Mouse (Mus musculus): ENCODE results near the gene Mpnd. TPM values are rescaled to one million over a fixed set of nuclear protein-coding genes. Genes with fewer than 3 reads are reported as not detected.
A peak's percentile ranks its signal among the peaks of the same experiment; 100 is the strongest.

The Mpnd gene
- polyA plus RNA-seq, 1 experiment from 2014 or later: 42.5 TPM

GRCm38 (mm10) chr17:55999794-56000499 lies 5.6 kb upstream of the Mpnd start:
- Histone ChIP-seq H3K36me3 (ENCODE audit: control insufficient read depth, insufficient read depth, low read length) (no peaks in the 10 kb centered on the region), H3K27ac (ENCODE audit: low read depth, low read length) (no peak overlapping the region), H3K4me1 (replicated peaks; ENCODE audit: control insufficient read depth, insufficient read depth, low read length) (peaks cover 3% of the 10 kb centered on the region; the same call in 1 of the 2 replicates), H3K4me2 (peak overlapping the region; percentile 58), H3K4me3 (ENCODE audit: low read depth, low read length) (peak overlapping the region; percentile 29), H3K9me3 (ENCODE audit: control insufficient read depth, low read length) (no peaks in the 10 kb centered on the region), H3K27me3 (replicated peaks; ENCODE audit: control insufficient read depth, insufficient read depth, low read length) (peaks cover 6% of the 10 kb centered on the region), H3K9ac (ENCODE audit: low read depth, low read length) (no peak overlapping the region)
- DNase-seq (ENCODE audit: low spot score) (no peak), ATAC-seq (replicated peaks; ENCODE audit: low FRiP score) (peak; percentile 10; the same call in 1 of the 2 replicates)
- 9% methylated on average over 30 of the region's 30 CpGs for WGBS

DNA sequence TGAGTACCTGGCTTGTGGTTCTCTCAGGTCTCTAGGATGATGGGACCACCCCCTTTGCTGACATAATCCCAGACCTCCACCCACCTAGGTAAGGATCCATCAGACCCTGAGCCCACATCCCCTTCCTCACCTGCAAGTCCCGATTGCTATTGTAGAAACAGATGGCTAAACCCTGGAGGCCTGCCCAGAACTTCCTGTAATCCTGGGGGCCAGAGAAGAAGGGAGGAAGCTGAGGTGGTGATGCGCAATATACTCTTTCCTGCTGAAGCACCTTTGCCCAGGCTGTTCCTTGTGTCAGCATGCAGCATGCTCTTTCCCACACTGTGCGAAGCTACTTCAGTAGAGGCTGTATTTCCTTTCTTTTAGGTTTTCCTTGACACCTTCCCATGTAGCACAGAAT lies 2.5 kb upstream of the Mpnd start:
- ATAC-seq (replicated peaks; ENCODE audit: low FRiP score): no peak
- Histone ChIP-seq H3K9ac (ENCODE audit: low read depth, low read length) (no peak overlapping the region), H3K27me3 (replicated peaks; ENCODE audit: control insufficient read depth, insufficient read depth, low read length) (peaks cover 9% of the 10 kb centered on the region), H3K4me1 (replicated peaks; ENCODE audit: control insufficient read depth, insufficient read depth, low read length) (peaks cover 7% of the 10 kb centered on the region; the same call in 1 of the 2 replicates), H3K36me3 (ENCODE audit: control insufficient read depth, insufficient read depth, low read length) (no peaks in the 10 kb centered on the region), H3K4me3 (ENCODE audit: low read depth, low read length) (no peak overlapping the region), H3K4me2 (no peak overlapping the region), H3K27ac (ENCODE audit: low read depth, low read length) (no peak overlapping the region), H3K9me3 (ENCODE audit: control insufficient read depth, low read length) (no peaks in the 10 kb centered on the region)
- DNase-seq (ENCODE audit: low spot score): no peak
- 68% methylated on average over 3 of the region's 3 CpGs for WGBS

DNA sequence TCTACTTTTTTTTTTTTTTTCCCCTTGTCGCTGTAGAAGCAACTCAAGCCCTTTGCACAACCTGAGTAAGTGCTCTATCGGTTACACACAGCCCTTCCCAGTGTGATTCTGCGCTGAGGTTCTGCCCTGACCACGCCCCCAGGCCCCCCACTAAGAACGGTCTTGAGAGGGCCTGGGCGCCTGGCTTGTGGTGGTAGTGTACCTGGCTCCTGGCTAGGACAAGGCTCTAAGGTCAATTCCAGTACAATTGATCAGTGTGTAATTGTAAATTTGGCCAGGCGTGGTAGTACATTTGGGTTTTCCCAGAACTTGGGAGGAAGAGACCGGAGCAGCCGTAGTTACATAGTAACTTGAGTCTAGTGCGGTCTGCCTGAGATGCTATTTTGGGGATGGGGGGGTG lies 1.4 kb downstream of the Mpnd start:
- Histone ChIP-seq H3K9ac (ENCODE audit: low read depth, low read length) (no peak overlapping the region), H3K4me1 (replicated peaks; ENCODE audit: control insufficient read depth, insufficient read depth, low read length) (peaks cover 17% of the 10 kb centered on the region), H3K4me3 (ENCODE audit: low read depth, low read length) (no peak overlapping the region), H3K36me3 (ENCODE audit: control insufficient read depth, insufficient read depth, low read length) (no peaks in the 10 kb centered on the region), H3K27ac (ENCODE audit: low read depth, low read length) (no peak overlapping the region; the same call in 1 of the 2 replicates), H3K9me3 (ENCODE audit: control insufficient read depth, low read length) (no peaks in the 10 kb centered on the region), H3K27me3 (replicated peaks; ENCODE audit: control insufficient read depth, insufficient read depth, low read length) (0 out of 2 replicates have a peak, but pooled peaks cover 2% of the 10 kb centered on the region), H3K4me2 (no peak overlapping the region)
- ATAC-seq (replicated peaks; ENCODE audit: low FRiP score) (no peak), DNase-seq (ENCODE audit: low spot score) (no peak)
- WGBS: 52% methylated on average over 10 of the region's 10 CpGs

GRCm38 (mm10) chr17:56007444-56008355 lies 2.2 kb downstream of the Mpnd start:
- DNase-seq (ENCODE audit: low spot score): no peak
- 31% methylated on average over 13 of the region's 14 CpGs for WGBS
- H3K27ac ChIP-seq (ENCODE audit: low read depth, low read length): peak overlapping the region; percentile 87

DNA sequence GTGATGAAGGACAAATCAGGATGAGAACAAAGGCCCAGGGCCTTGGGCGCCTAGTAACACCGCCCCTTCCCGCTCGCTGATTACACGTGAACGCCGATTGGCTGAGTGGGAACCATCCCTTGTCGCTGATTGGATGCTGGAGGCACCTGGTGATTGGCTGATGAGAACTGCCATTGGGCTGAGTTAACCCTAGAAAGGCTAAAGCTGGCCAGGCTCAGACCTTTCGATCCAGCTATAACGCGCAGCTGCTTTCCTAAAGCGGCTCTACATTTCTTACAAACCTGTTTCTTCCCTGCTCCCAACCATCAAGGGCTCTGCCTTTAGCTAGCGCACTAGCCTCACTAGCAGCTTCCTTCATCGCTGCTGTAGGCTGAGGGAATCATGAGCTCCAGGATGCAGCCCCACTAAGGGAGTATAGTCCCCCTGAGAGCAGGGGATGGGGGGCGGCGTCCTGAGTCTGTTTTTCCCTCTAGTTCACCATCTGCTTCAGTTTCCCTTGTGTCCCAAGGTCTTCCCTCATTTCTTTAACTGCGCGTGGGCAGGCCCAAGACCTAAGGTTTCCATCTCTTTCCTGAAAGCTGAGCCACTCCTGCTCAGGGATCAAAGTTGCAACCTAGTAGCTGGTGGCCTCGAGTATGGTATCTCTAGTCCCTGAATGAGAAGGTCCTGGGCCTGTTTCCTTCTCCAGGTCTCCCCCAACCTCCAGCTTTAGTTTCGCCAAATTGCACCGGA lies 3.0 kb downstream of the Mpnd start:
- DNase-seq (ENCODE audit: low spot score) (peak; percentile 83), ATAC-seq (replicated peaks; ENCODE audit: low FRiP score) (peak; percentile 87)
- Histone ChIP-seq H3K27me3 (replicated peaks; ENCODE audit: control insufficient read depth, insufficient read depth, low read length) (0 out of 2 replicates have a peak, but pooled peaks cover 2% of the 10 kb centered on the region), H3K4me3 (ENCODE audit: low read depth, low read length) (peak overlapping the region; percentile 83), H3K27ac (ENCODE audit: low read depth, low read length) (peak overlapping the region; percentile 87), H3K4me2 (peak overlapping the region; percentile 99), H3K36me3 (ENCODE audit: control insufficient read depth, insufficient read depth, low read length) (peaks cover 6% of the 10 kb centered on the region), H3K9me3 (ENCODE audit: control insufficient read depth, low read length) (no peaks in the 10 kb centered on the region), H3K4me1 (replicated peaks; ENCODE audit: control insufficient read depth, insufficient read depth, low read length) (peaks cover 17% of the 10 kb centered on the region), H3K9ac (ENCODE audit: low read depth, low read length) (peak overlapping the region; percentile 65)
- WGBS: under 1% methylated on average over 21 of the region's 21 CpGs

More at GRCm38 (mm10) chr17:56007444-56008355, 2.2 kb downstream of the Mpnd start:
- Histone ChIP-seq H3K9me3 (ENCODE audit: control insufficient read depth, low read length) (no peaks in the 10 kb centered on the region), H3K36me3 (ENCODE audit: control insufficient read depth, insufficient read depth, low read length) (no peaks in the 10 kb centered on the region), H3K4me2 (peak overlapping the region; percentile 99), H3K9ac (ENCODE audit: low read depth, low read length) (no peak overlapping the region), H3K4me1 (replicated peaks; ENCODE audit: control insufficient read depth, insufficient read depth, low read length) (peaks cover 17% of the 10 kb centered on the region), H3K4me3 (ENCODE audit: low read depth, low read length) (0 out of 2 replicates have a peak overlapping the region, but pooled peaks have one; percentile 21), H3K27me3 (replicated peaks; ENCODE audit: control insufficient read depth, insufficient read depth, low read length) (0 out of 2 replicates have a peak, but pooled peaks cover 2% of the 10 kb centered on the region)
- peak; percentile 13; the same call in 1 of the 2 replicates for ATAC-seq (replicated peaks; ENCODE audit: low FRiP score)

DNA sequence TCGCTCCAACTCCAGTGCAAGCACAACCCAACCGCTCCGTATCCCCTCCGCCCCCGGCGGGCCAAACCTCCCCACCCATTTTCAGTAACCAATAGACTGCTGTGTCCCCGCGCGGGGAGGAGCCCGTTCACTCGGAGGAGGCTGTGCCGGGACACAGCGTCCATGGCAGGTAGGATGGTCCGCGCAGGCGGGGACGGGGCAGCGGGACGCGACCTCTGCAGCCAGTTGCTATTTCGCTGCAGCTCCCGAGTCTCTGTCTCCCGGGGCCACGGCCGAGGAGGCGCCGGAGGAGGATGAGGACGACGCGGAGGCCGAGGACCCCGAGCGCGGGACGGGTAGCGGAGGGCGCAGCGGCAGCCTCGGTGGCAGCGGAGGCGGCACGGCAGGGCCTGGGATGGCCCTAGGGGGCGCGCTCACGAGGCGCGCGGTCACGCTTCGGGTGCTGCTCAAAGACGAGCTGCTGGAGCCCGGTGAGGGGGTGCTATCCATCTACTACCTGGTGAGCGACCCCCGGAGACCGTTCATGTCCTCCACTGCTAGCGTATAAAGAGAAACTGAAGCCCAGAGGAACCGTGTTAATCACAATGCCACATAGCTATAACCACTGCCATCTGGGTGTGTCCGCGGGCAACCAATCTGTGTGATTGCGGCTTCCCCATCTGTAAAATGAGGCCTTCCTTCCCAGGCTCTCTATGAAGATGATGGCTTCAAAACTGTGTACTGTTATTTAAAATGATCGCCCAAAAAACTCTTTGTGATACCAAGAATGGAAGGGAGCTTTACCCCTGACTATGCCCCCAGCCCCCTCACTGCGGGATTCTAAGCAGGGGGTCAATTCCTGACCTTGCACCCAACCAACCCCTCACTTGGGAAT lies 3.8 kb downstream of the Mpnd start:
- peak overlapping the region; percentile 87 for H3K27ac ChIP-seq (ENCODE audit: low read depth, low read length)

DNA sequence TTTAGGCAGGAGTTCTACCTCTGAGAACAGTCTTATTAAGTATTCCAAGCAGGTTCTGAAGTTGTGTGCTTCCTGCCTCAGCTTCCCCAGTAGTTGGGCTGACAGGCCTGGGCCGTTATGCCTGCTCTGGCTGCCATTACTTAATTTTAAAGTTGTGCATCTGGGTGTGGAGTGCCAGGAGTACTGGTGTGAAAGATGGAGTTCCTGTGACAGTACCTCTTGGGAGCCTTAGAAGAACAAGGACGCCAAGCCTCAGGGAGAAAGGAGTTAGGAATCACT lies 4.4 kb downstream of the Mpnd start:
- no peak for DNase-seq (ENCODE audit: low spot score)

More for the DNA sequence above, 3.8 kb downstream of the Mpnd start:
- WGBS: 2% methylated on average over 62 of the region's 62 CpGs
- ATAC-seq (replicated peaks; ENCODE audit: low FRiP score) (peak; percentile 90), DNase-seq (ENCODE audit: low spot score) (peak; percentile 92)
- peaks cover 6% of the 10 kb centered on the region for H3K36me3 ChIP-seq (ENCODE audit: control insufficient read depth, insufficient read depth, low read length)
- 0 out of 2 replicates have a peak, but pooled peaks cover 2% of the 10 kb centered on the region for H3K27me3 ChIP-seq (replicated peaks; ENCODE audit: control insufficient read depth, insufficient read depth, low read length)
- peaks cover 17% of the 10 kb centered on the region for H3K4me1 ChIP-seq (replicated peaks; ENCODE audit: control insufficient read depth, insufficient read depth, low read length)
- no peaks in the 10 kb centered on the region for H3K9me3 ChIP-seq (ENCODE audit: control insufficient read depth, low read length)
- H3K4me2 ChIP-seq: peak overlapping the region; percentile 99
- H3K4me3 ChIP-seq (ENCODE audit: low read depth, low read length): peak overlapping the region; percentile 83
- H3K9ac ChIP-seq (ENCODE audit: low read depth, low read length): peak overlapping the region; percentile 65

More for the DNA sequence above, 4.4 kb downstream of the Mpnd start:
- H3K4me2 ChIP-seq: peak overlapping the region; percentile 99
- peaks cover 7% of the 10 kb centered on the region for H3K36me3 ChIP-seq (ENCODE audit: control insufficient read depth, insufficient read depth, low read length)
- H3K4me3 ChIP-seq (ENCODE audit: low read depth, low read length): peak overlapping the region; percentile 83
- H3K9ac ChIP-seq (ENCODE audit: low read depth, low read length): 0 out of 2 replicates have a peak overlapping the region, but pooled peaks have one; percentile 64
- WGBS: 36% methylated on average over 2 of the region's 2 CpGs
- no peak overlapping the region for H3K27ac ChIP-seq (ENCODE audit: low read depth, low read length)
- no peak for ATAC-seq (replicated peaks; ENCODE audit: low FRiP score)
- no peaks in the 10 kb centered on the region for H3K9me3 ChIP-seq (ENCODE audit: control insufficient read depth, low read length)
- peaks cover 17% of the 10 kb centered on the region for H3K4me1 ChIP-seq (replicated peaks; ENCODE audit: control insufficient read depth, insufficient read depth, low read length)
- H3K27me3 ChIP-seq (replicated peaks; ENCODE audit: control insufficient read depth, insufficient read depth, low read length): 0 out of 2 replicates have a peak, but pooled peaks cover 2% of the 10 kb centered on the region

All from liver, embryonic 11.5 days (tissue).